Mouse (Mus musculus): Measurements from ENCODE around the gene Rnf220.

Gene Rnf220

DNA sequence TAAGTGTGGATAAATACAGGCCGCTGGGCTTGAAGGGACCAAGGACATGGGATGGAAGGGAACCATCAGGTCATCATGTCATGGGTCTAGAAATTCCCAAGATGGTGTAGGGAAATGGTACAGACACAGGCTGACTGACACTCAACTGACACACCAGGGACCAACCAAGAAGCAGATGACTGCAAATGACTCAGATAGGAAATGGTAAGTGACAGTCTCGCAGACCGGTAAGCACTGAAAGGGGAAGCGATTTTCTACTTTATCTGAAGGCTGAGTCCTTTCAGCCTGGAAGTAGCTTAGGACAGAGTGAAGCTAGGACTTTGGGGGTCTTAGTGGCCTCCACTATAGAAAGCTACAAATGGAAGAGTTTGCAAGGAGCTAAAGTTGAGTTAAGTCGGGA is 155.6 kb downstream of the Rnf220 start:
- DNase-seq (ENCODE audit: low spot score): no peak

DNA sequence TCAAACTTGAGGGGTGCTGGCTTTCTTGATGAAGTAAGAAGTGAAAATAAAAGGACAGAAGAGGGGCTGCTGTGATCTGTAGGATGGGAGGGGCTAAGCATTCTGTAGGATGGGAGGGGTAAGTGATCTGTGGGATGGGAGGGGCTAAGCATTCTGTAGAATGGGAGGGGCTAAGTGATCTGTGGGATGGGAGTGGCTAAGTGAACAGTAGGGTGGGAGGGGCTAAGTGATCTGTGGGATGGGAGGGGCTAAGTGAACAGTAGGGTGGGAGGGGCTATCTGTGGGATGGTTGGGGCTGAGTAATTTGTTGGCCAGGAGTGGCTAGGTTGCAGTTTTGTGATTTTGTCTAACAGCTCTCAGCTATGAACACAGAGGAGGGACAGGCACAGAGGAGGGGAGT is 157.1 kb downstream of the Rnf220 start:
- no peak for DNase-seq (ENCODE audit: low spot score)

DNA sequence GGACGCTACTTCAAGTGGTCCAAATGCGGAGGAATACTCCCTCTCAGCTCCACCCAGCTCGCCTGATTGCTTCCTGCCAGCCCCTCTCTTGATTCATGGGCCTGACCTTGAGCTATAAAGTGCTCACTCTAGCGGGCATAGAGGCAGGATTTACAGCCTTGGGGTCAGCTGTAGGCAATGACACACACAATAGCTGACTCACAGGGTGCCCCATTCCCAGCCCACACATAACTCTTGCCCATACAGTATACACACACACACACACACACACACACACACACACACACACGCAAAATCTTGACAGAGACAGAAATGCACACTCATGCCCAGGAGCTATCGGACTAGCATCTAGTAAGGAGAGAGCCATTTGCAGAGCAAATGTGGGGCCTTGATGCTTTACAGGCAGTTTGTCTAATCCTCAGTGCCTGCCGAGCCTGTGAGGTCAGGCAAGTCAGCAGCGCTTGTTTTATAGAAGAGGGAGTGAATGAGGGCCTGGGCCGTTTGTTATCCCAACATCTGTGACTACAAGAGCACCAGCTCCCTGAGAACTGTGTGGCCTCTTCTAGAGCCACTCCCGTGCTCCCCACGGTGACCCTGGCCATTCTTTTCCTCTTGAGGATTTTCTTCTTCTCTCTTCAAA is 165.9 kb downstream of the Rnf220 start:
- DNase-seq (ENCODE audit: low spot score): peak; percentile 53

DNA sequence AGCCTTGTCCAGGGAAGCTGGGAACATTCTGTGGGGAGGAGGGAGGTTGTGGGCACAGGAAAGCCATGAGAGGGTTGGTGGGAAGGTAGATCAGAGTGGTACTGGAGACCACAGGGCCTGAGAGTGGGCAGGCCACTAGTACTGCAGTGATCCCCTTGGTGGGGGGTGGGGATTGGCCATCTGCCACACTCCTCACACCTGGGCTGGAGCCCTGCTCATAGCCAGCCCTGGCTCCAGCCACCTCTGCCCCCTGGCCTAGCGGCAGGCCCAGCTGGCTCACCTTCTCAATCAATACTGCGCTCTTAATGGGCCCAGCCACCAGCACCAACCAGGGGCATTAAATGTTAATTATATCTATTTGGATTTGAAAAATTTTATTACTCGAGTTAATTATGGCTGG is 166.7 kb downstream of the Rnf220 start:
- DNase-seq (ENCODE audit: low spot score): no peak

DNA sequence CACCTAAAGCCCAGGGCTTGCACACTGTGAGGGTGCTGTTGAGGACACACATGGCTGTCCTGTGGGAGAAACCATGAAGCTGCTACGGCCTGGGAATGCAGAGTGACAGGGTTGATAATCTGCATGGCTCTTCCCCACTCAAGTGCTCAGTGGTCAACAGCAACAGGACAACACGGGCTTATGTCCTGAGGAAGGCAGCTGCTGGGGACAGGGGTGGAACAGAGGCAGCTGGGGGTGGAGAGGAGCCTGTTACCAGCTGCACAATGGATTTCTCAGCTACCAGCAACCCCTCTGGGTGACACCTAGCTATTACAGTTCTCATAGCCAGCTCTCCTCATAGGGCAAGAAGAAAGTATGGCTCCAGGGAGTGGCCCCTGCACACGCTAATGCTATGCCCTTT is 169.9 kb downstream of the Rnf220 start:
- DNase-seq (ENCODE audit: low spot score): no peak

DNA sequence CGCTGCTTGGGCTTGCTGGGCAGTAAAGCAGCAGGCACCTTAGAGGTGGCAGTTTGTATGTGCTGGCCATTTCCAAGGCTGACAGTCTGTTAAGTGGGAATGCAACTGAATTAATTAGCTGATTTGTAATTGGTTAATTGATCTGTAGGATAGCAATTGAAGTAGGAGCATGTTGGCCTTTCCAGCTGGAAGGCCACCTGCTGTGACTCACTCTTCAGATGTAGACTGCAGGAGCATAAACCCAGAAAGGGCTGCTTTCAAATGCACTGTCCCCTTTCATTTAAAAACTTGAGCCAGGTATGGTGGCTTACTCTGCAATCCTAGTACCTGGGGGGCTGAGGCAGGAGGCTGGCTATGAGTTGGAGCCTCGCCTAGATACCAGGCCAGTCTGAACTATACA is 171.8 kb downstream of the Rnf220 start:
- no peak for DNase-seq (ENCODE audit: low spot score)

DNA sequence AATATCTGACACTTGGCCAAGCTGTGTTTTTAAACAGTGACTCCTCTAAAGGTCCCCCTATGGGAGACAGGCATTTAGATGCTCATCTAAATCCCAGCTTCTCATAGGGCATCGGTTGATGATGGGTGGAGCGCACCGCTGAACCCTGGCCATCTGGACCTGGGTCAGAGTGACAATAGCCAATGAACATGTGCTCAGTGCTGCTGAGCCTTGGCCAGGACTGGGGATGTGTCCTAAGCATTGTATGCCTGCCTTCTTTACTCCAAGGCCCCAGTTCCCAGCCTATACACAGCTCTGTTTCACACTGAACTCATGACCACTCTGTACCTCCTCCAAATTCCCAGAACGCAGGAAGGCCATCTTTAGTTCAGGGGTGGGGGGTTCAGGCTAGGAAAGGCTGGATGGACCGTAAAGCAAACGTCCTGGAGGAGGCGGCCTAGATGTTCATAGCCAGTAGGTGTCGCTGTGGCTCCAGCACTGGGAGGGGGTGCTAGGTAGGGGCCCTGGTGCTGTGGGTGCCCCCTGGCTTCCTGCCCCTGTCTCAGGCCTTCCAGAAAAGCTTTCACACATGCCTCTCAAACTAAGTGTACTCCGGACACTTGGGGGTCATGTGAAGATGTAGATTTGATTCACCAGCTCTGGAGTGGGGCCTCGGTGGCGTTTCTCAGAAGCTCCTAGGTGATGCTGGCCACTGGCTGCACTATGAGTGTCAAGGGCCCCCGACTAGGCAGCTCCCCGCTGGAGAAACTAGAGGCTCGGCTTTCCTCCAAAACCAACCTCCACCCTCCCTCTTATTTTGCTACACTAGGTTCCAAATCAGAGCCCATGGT is 173.1 kb downstream of the Rnf220 start:
- DNase-seq (ENCODE audit: low spot score): peak; percentile 51

DNA sequence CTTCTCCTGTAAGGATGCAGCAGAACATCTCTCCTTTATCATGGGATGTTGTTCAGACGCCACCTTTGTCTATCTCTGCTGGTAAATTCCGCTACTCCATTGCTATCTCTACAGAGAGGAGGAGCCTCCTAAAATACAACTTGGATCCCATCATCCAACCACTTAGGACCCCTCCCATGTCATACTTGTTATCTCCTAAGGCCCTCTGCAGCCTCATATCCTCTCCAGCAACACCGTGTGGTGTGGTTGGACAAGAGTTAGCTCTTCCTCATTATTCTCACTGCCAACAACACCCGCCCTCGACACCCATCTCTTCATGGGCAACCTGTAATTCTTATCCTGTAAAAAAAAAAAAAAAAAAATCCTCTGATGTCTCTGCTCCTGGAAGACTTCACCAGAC is 175.8 kb downstream of the Rnf220 start:
- DNase-seq (ENCODE audit: low spot score): no peak

DNA sequence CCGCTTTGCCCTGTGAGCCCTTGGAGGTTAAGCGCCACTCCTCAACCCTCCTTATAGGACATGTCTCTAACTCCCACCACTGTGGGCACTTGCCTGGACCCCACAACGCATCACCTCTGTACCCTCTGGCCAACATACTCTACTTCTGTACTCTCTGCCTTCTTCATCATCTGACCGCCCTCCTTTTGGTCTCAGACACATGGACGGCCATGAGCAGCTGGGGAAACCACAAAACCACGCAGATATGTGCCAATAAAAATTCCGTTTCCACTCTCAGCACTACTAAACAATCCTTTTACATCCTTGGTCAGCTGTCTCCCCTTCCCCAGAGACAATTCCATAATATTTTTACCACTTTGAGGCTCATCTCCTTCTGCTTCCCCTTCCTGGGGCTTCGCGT is 178.3 kb downstream of the Rnf220 start:
- DNase-seq (ENCODE audit: low spot score): no peak

DNA sequence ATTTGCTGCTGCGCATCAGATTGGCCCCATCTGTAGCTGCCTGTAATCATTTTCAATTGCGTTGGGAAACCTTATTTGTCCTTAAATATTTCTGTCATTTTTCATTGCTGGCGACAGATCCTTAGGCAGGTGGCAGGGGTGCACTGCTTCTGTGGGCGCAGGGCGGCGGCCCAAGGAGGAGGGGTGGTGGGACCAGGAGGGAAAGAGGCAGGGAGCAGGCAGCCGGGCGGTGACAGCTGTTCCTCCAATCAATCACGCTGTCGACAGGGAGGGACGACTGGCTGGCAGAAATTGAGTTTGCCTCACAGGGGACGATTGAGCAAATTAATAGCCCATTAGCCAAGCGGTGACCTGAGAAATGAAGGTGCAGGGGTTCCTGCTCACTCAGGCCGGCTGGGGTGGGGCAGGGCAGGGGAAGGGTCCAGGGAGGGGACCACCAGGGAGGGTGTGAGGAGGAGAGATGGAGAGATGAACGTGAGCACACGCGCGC is 179.1 kb downstream of the Rnf220 start:
- DNase-seq (ENCODE audit: low spot score): no peak

DNA sequence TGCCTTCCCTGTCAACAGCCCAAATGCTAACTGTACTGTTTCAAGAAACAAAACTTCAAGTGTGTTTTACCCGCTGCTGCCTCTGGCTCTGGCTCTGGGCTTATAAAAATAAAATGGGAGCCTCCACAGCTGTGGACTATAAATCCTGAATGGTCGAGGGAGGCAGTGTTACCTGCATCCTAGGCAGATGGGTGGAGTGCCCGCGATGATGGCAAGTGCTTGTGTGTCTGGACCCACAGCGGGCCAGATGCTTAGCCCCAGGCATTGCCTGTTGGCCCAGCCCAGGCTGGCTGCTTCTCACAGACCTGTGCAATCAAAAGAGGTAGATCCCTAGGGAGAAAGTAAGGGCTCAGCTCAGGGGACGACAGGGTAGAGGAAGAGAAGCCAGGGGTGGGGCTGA is 180.1 kb downstream of the Rnf220 start:
- no peak for DNase-seq (ENCODE audit: low spot score)

DNA sequence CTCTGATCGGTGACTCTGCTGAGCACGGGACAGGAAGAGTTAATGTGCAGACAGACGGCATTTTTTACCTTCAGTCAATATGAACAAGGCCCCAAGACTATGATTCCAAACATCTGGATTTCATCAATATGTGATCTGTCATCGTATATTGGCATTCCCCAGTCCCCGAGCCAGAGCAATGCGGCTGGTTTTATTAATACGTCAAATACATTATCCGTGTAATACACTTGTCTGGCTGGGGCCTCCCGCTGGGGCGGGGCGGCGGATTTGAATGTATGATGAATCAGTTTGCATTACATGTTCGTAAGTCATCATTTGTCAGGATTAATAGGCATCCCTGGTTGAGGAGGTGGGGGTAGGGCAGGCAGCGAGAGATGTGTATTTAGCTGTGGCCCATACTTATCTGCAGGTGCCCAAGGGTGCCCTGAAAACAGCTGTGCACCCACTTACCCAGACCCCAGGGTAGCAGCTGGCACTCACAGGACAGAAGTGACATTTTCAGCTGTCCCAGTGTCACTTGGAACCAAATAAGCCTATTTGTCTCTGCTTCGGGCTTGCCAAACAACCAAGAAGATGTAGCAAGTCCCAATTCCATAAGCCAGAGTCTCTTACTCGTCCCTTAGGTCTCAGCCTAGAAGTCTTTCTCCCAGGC is 181.9 kb downstream of the Rnf220 start:
- no peak for DNase-seq (ENCODE audit: low spot score)

DNA sequence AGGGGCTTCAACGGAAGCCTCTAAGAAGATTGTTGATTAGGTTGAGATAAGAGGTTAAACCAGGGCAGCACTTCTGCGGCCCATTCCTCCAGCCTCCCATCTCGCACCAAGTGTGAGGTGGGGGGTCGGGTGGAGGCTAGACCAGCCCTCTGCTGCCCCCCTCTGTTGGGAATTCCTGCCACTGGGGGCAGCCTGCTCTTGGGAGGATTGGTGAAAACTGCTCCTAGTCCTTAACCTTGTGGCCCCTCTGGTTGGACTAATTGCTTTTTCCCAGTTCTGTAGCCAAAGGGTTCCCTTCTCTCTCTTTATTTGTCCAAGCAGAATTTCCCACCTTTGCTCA is 183.8 kb downstream of the Rnf220 start:
- no peak for DNase-seq (ENCODE audit: low spot score)

DNA sequence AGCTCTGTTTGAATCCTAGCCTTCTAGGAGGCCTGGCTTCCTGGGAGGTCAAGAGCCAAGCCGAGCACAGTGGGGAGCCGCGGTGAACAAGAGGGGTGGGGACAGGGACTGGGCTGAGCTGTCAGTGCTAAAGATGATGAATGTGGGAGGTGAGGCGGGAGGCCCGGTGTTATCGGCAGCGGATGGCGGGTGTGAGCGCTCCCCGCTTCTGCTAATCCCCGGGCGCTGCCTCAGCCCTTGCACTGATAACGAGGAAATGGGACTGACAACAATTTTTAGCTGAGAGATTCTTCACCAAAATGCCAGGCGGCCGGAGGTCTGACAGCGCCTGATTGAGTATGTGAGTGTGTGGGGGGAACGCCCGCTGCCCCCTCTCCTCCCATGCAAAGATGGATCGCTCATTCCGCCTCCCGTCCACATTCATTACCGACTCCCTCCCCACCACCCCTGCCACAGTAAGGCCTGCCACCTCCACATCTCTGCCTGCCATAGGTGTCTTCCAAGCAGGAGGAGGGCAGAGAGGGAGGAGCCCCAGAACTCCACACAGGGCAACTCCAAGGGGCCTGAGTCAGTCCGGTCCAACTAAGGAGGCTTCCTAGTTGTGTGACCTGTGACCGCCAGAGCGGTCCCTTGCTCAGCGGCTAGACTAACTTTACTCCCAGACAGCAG is 184.3 kb downstream of the Rnf220 start:
- peak; percentile 58 for DNase-seq (ENCODE audit: low spot score)

DNA sequence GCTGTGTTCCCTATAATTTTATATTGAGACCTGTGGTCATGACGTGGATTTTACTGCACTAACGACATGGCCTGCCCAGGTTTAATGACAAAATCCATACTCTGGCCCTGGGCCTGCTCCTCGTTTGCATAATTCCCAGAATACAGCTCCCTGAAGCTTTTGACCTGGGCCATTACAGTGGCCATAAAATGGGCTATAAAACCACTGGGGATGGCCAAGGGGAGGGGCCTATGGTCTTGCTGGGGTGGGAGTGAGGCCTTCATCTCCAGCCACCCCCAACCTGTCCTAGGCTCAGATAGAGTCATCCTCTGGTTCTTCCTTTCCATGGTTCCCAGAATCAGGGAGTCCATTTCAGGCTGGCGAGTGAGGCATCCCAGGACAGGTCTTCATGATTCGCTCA is 185.0 kb downstream of the Rnf220 start:
- DNase-seq (ENCODE audit: low spot score): no peak

DNA sequence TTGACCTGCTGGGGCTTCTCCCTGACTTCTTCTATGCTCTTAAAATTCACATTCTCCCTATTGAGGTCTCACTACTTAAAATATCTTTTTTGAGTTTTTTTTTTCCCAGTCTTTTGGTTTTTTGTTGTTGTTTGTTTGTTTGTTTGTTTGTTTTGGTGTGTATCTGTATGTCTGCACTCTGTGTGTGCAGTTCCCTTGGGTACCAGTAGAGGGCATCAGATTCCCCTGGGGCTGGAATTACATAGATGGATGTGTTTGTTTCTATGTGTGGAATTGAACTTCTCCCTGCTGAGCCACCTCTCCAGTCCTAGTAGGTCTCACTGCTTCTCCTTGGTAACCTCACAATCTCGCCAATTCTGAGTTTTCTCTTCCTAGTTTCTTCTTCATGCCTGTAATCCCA is 187.4 kb downstream of the Rnf220 start:
- no peak for DNase-seq (ENCODE audit: low spot score)

DNA sequence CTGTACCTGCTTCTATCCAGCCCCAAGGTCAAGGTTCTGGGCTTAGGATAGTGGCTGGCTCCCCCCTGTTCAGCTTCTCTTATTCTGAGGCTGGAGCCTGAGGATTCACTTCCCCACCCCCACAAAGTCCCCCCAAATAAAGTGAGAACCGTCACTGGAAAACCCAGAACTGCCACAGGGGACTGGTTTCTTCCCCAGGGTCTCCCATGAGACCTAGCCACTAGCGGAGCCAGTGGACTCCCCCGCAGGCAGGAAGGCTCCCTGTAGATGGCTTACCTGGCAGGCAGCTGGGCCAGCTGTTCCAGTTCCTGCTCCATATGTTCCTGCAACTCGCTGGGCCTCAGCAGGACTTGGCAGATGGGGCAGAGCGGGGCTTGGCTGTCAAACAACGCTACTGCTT is 189.6 kb downstream of the Rnf220 start:
- no peak for DNase-seq (ENCODE audit: low spot score)

DNA sequence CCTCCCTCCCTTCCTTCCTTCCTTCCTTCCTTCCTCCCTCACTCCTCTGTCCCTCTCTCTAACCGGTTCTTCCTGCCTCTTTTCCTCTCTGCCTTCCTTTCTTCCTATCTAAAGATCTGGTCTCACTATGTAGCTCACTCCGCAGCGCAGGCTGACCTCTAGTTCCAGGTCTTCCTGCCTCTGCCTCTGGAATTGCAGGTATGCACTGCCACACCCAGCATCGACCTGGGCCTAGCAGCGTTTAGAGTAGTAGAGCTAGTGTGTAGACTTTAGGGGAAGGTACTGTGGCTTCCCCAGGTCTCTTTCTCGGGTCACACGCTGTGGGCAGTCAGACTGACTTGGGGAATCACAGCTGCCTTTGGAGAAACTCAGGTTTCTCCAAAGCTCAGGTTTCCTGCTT is 191.4 kb downstream of the Rnf220 start:
- no peak for DNase-seq (ENCODE audit: low spot score)

DNA sequence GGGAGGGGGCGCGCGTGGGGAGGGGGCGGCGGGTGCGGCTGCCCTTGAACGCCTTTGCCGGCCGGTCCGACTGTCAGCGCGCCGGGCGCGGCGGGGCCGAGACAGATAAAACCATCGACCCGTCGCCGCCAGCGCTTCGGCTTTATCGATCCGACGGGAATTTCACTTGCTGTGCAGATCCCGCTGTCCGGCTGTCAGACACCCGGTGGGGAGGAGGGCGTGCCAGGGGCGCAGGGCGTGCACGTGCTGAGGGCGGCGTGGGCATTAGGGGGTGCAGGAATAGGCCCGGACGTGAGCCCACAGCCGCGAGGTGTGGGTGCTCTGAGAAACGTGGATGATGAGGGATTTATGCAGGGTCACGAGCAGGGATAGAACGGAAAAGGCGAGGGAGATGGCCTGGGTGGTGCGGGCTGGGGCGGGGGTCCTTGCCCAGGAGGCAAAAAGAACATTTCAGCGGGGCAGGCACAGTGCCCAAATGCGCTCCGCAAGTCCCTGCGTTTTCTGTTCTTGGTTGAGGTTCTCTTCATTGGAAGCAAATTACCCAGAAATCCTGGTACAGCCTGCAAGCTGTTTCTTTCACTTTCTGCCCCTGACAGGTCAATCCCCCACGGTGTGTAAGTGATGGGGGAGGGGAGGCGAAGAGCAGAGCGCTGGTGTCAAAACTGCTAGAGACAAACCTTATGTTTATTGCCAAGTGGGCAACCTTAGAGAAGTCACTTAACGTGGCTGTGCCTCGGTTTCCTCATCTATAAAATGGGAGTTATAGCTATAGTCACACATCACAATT is 192.4 kb downstream of the Rnf220 start:
- DNase-seq (ENCODE audit: low spot score): no peak

DNA sequence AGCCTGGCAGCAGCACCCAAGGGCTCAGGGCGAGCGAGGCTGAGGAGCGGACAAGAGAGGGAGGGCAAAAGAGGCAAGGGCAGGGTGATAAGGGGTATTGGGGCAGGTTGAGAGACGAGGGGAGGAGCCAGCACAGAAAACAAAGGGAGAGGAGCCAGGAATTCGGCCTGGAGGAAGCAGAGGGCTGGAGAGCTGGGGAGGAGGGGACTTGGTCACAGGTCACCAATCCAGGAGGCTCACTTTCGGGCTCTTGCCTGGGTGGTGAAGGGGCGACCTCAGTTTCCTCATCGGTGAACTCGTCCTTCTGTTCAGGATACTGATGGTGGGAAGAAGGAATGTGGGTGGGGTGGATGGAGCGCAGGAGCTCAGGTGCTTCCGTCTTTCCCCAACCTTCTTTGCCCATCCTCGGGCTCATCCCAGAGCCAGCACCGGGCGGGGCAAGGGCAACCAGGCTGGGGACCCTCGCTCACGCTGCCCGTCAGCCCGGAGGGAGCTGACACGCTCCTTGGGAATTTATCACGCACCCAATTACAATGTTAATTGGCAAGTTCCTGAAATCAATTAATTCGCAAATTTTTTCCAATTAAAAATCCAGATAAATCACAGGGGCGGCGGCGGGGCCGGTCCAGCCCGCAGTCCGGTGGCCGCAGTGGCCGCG is 193.1 kb downstream of the Rnf220 start:
- no peak for DNase-seq (ENCODE audit: low spot score)

DNA sequence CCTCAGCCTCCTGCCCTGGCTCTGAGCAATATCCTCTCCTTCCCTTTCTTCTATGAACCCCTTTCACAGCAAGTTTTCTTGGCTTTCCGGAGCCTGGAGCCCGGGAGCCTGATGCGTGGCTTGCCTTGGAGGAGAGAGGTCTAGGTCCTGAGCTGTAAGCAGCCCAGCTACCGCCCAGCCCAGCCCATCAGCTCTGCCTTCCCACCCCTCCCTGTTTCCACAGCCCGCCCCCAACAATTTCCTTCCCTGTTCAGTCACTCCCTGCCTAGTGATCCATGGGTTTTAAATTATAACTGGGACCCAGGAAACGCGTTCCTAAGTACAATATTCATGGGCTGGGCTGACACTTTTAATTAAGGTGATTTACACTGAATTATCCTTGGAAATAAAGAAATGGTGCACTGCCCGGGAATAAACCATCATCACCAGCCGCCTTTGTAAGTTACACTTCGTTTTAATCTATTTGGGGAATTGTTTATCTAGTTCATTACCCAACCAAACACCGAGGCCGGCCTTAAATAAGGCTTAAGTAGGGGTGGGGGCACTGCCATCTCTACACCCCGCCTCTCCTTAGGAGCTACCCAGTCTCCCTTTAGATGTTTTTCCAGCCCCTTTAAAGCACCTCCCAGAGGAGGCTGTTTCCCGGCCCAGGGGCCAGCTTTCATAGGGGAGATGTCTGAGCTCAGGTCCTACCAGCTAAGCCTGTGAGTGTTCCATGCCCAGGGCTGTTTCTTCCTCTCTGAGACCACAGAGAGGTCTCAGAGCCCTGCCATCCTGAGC is 194.6 kb downstream of the Rnf220 start:
- DNase-seq (ENCODE audit: low spot score): no peak
